Mouse (Mus musculus) T-cell, adult 2 months (primary cell): ENCODE results near the gene Inpp4a.

ENCODE experiments used
- DNase-seq: peaks from one replicate; pipeline ENCODE4 v3.0.0; 2022; ENCODE audit warnings: low spot score

Gene Inpp4a

DNA sequence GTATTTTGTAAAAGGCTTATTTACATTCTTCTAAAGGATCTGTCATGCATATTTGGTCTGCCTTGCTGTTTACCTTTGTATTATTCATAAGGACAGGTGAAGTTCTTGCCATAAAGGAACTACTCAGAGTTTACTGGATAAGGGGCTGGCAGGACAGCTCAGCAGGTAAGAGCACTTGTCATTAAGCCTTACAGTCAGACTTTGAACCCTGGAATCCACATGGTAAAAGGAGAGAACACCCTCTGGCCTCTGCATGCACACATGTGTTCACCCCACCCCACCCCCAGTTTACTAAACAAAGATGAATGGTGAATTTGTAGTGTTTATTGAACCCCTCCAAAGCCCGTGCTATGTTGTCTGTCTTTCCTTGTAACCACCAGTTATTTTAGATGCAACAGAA is 115.7 kb downstream of the Inpp4a start:
- no peak for DNase-seq

DNA sequence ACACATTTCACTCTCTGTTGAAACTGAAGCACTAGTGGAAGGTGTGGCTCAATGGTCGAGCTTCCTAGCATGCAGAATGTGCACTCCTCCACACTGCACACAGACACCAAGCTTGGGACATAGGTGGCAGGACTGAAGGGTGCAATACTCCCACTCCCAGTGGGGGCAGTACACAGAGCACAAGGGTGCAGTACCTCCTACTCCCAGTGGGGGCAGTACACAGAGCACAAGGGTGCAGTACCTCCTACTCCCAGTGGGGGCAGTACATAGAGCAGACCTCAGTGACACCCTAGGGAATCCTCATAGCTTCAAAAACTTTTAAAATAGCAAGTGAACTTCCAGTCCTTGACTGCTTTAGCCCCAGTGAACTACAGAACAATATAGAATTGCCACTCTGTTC is 119.8 kb downstream of the Inpp4a start:
- DNase-seq, result peak; percentile 87

DNA sequence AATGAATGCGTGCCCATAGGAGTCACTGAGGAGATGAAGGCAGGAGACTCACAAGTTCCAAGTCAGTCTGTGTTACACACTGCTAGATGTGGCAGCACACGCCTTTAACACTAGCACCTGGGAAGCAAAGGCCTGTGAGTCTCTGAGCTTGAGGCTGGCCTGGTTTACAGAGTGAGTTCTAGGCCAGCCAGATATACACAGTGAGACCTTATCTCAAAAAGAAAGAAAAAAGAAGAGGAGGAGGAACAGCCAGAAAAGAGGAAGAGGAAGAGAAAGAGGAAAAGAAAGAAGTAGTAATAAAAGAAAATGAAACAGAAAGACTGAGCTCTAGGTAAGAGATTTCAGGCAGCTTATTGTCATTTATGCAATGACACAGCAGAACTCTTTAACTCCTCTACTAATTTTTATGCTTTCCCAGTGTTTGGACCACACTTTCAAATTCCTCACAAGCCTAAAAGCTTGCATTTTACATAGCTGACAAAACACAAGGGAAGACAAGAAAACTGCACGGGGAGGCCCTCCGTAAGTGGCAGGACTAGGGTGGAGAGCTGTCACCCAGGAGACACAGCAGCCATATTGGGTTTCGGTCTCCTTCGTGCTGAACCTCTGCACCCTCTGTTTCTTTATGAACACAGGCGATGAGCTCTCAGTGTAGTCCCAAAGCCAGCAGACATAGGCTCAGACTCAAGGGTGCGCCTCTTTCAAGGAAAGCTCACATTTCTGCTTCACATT is 127.6 kb downstream of the Inpp4a start:
- no peak for DNase-seq

DNA sequence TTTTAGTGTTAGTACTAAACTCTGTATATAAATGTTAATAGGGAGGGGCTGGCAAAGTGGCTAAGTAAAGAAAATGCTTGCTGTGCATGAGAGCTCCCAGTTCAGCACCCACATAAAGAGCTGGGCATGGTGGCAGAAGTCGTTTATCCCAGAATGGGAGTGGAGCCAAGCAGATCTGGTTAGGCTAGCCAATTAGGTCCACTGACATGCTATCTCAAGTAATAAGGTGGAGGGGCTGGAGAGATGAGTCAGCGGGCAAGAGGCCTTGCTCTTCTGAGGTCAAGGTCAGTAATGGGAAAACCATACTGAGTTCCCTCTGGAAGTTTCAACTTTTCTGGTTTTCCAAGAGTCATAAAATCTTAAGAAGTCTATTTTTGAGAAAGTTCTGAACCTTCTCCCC is 129.2 kb downstream of the Inpp4a start:
- no peak for DNase-seq

DNA sequence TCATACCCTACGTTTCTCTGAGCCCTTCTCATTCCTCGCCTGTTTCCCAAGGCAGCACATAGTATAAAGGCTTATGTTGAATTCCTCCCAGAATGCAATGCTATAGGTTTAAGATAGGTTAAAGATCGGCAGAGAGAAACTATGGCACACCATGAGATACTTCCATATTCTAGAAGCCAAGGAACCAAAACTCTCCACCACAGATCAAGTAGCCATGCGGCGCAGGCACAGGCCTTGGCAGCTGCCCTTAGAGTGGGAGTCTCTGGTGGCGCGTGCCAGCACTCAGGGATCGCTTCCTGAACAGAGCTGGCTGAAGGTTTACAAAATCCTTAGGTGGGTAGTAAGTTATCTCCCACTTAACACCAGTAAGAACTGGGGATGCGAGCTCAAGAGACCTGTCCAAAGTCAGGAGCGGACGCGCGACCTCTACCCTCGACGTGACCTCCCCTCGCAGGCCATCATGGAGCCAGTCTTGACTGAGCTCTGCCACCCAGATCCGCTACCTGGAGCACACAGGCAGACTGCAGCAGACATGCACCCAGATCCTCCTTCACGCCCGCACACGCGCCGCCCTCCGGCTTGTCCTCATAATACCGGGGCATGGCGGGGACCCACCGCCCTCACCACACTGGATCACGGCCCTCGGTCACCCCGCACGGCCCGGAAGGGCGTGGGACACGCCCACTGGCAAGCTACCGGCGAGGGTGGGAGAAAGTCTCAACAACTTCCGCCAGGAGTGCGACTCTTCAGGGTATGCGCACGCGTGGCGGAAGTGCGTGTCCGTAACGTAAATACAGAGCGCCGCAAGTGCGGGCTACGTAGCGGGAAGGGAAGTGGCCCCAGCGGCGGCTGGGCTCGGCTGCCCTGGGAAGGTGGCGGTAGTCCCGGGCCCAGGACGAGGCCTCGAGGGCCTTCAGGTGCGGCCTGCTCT is 130.0 kb downstream of the Inpp4a start, which contains the start of the genes Coa5 and Unc50:
Coa5 (minus strand) TSS at position 738 of the 931 bp plus-strand sequence.
Unc50 (plus strand) TSS at position 774 of the 931 bp plus-strand sequence.
- DNase-seq, result peak; percentile 94

DNA sequence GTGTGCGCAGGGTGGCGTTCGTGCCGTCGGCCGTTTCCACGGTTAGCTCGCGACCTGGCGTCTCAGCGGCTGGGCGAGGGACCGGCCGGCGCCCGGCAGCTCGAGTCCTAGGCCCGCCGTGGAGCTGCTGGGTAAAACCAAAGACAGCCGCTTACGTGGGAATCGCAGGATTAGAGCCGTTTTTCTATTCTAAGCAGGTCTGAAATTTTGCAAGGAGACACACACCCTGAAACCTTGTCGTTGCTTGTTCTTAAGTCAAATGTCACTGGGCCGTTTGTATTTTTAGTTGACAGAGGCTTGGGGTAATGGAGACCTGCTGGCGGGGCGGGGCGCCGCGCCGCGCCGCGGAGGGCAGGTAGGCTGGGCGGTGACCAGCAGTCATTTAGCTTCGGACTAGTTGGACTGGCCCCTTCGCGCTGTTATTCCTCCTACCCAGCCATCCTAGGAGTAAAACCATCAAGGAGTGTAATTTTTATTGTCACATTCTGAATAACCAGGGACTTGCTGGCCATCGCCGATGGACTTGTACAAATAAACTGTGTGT is 130.7 kb downstream of the Inpp4a start:
- DNase-seq, result no peak

DNA sequence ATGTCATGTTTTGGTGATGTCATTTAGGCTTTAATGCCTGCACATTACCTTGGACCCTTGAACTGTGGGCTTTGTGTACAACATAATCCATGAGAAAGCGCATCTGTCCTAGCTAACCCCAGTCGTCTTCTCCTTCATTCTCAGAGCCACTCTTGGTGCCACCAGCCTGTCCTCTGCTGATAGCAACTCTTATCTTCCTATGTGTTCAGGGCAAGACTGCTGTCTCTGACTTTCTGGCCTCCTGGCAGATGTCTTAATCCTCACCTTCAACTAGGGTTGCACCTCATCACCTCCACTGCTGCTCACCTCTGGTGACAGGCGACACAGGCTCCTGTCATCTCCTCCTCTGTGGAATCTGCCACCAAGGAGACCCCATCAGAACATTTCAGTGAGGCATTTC is 136.8 kb downstream of the Inpp4a start:
- no peak for DNase-seq

DNA sequence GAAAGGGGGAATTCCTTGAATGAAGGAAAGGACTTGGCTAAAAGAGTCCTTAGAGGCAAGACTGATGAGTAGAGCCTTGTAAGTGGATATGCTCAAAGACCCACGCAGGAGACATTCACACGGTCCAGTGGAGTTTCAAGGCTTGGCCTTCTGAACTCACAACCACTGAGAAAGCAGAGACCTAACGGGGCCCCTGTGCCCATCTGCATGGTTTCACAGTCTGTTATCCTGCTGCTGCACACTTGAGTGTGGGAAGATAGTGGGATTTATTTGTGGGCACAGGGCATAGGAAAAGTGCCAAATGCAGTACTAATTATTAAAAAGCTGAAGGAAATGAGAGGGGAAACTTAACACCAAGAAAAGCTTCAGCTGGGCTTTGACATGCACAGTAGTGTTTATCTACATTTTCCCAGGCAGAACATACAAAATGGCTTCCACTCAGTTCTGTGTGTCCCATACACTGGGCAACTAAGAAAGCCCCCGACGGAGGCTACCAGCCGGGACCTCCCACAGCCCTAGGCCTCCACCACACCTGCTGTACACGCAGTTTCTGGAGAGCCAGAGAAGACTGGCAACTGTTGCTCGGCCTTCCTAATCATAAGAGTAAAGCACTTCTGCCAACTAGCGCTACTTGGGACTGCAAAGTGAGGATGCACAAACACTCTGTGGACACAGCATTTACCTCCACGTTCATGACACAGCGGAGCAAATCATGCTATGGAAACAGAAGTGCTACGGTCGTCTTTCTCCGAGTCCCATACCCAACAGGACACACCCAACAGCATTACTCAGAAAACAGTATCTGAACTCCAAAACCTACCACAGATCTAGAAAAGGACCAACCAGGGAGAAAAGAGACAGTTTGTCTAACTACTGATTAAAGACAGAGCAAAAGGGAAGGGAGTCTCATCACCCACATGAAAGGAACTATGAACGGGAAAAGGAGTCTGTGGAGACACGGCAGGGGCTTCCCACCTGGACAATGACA is 143.5 kb downstream of the Inpp4a start:
- no peak for DNase-seq

DNA sequence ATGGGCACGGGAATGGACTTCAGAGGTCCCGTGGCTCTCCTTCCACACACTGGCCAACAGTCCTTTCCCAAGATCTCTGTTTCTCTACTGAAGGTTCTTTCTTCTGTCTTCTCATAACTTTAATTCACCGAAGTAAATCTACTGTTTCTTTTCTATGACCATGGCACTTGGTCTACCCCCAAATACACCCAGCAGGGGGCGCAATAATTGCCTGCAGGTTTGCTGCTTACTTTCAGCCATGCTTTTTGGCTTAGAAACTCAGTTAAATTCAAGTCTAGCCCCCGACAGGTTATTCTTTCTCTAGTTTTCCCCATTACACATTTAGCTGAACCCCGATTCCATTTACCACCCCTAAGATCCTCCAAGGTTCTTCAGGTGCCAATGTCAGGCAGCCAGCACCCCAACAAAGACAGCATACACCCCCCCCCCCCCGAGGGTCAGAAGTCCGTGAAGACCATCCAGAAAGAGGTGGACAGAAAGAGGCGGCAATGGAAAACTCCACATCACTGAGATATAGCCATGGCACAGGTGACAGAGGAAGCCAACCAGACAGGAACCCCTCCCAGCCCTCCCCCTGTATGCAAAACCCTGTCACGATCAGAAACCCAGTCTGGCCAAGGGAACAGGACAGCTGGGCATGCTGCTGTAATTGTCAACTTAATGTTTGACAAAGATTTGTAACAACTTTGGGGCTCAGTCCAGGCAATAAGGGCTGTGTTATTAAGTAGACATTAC is 148.9 kb downstream of the Inpp4a start:
- peak; percentile 68 for DNase-seq

DNA sequence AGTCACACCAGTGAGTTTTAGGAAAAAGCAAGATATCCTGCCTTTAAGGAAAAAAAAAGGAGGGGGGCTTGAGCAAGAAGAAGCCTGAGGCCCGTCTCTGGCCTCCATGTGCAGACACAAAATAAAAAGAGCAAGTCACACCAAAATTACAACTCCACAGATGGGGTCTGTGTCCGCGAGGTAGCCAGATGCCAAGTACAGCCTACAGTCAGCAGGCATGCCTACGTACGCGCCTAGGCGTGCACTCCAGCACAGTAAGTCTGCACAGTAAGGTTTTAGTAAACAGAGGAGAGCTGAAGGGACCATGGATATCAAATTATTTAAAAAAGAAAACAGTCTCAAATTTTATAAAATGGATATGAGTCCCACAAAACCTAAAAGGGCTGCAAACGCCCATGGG is 151.6 kb downstream of the Inpp4a start:
- no peak for DNase-seq

DNA sequence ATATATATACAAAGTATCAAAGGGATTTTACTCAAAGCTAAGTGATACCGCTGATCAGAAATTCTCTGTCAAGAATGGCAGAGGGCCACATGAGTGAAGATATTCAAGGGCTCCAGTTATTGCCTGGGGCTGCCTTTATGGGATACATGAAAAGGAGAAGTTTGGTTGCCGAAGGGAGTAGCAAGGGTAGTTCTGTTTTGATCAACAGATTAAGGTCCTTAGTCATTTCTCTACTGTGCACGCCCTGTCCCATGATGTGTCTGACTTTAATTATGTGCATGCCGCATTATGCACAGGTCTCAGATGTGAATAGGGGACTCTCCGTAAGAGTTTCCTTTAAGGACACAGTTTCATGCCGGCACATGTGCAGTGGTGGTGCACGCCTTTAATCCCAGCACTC is 157.9 kb downstream of the Inpp4a start:
- no peak for DNase-seq
